Mouse (Mus musculus) ES-E14 (cell line): Measurements from ENCODE around the gene Gm21985. TPM values are rescaled to one million over a fixed set of nuclear protein-coding genes. Genes with fewer than 3 reads are reported as not detected.

Source experiments
- DNase-seq: peaks from one replicate; pipeline ENCODE4 v3.0.0-alpha.2; 2013; ENCODE audit warnings: low read depth, low spot score
- H3K27ac ChIP-seq: 2 replicates; pipeline ENCODE4 v1.5.1; 2012; ENCODE audit warnings: low read depth, mild to moderate bottlenecking, low read length, moderate library complexity, mixed read lengths; ENCODE audit not compliant: poor library complexity, insufficient read depth, severe bottlenecking
- H3K36me3 ChIP-seq: 2 replicates; pipeline ENCODE4 v1.6.1; 2012; ENCODE audit warnings: mild to moderate bottlenecking, low read length, moderate library complexity, mixed read lengths; ENCODE audit not compliant: control insufficient read depth, poor library complexity, insufficient read depth, severe bottlenecking
- H3K4me1 ChIP-seq, 2 experiments: fragments of 150-350 bp in 1 of 2; sonication (generic) in 1 of 2; 2 replicates each; pipeline ENCODE4 v1.6.1; 2012; ENCODE audit warnings: low read length in 2 of 2, mild to moderate bottlenecking in 1 of 2, mixed read lengths in 1 of 2; ENCODE audit not compliant: control insufficient read depth in 2 of 2, insufficient read depth in 2 of 2, poor library complexity in 1 of 2
- H3K4me3 ChIP-seq, 2 experiments: fragments of 150-350 bp in 1 of 2; sonication (generic) in 1 of 2; 2 replicates each; pipeline ENCODE4 v1.5.1; 2012; ENCODE audit warnings: low read length in 2 of 2, low read depth in 1 of 2, mild to moderate bottlenecking in 1 of 2, mixed read lengths in 1 of 2; ENCODE audit not compliant: insufficient read depth in 1 of 2, poor library complexity in 1 of 2, severe bottlenecking in 1 of 2
- H3K9ac ChIP-seq: 2 replicates; pipeline ENCODE4 v1.6.1; 2012; ENCODE audit warnings: low read depth, mild to moderate bottlenecking, low read length, mixed read lengths; ENCODE audit not compliant: poor library complexity, insufficient read depth, severe bottlenecking
- H3K9me3 ChIP-seq: fragments of 150-350 bp; sonication (generic); 2 replicates; pipeline ENCODE4 v1.6.1; 2012; ENCODE audit warnings: low read depth, mild to moderate bottlenecking, low read length; ENCODE audit not compliant: control insufficient read depth, insufficient read depth
- CHD2 ChIP-seq: IDR thresholded peaks from 2 replicates; pipeline ENCODE4 v1.6.1; 2014; ENCODE audit warnings: mild to moderate bottlenecking, low read depth, low read length, inconsistent platforms
- HCFC1 ChIP-seq: IDR thresholded peaks from 2 replicates; pipeline ENCODE4 v1.6.1; 2012; ENCODE audit warnings: low read length, inconsistent platforms, borderline replicate concordance; ENCODE audit not compliant: insufficient read depth
- MAFK ChIP-seq: IDR thresholded peaks from 2 replicates; pipeline ENCODE4 v1.6.1; 2014; ENCODE audit warnings: mild to moderate bottlenecking, low read depth, low read length, inconsistent platforms; ENCODE audit not compliant: insufficient read depth
- ZC3H11A ChIP-seq: IDR thresholded peaks from 2 replicates; pipeline ENCODE4 v1.6.1; 2012; ENCODE audit warnings: low read depth, mild to moderate bottlenecking, inconsistent platforms, low read length, borderline replicate concordance
- ZNF384 ChIP-seq: IDR thresholded peaks from 2 replicates; pipeline ENCODE4 v1.6.1; 2012; ENCODE audit warnings: low read depth, low read length, inconsistent platforms
- in situ Hi-C, 2 experiments: fragments of 600-800 bp; cut with MboI; formaldehyde crosslinking; loops; one replicate each; pipeline ENCODE4 v1.15.1; 2025; ENCODE audit warnings: low sequenced_read_pairs in 2 of 2, inconsistent platforms in 1 of 2; ENCODE audit not compliant: unreplicated experiment in 2 of 2
- total RNA-seq: library from RNA; depleted of rRNA; stranded (reverse); fragments of 300-350 nt; gene quantifications from 2 replicates; pipeline ENCODE4 v1.2.3, GENCODE M21; 2012

Gm21985 gene
- total RNA-seq, 1 experiment: 0.98 TPM

DNA sequence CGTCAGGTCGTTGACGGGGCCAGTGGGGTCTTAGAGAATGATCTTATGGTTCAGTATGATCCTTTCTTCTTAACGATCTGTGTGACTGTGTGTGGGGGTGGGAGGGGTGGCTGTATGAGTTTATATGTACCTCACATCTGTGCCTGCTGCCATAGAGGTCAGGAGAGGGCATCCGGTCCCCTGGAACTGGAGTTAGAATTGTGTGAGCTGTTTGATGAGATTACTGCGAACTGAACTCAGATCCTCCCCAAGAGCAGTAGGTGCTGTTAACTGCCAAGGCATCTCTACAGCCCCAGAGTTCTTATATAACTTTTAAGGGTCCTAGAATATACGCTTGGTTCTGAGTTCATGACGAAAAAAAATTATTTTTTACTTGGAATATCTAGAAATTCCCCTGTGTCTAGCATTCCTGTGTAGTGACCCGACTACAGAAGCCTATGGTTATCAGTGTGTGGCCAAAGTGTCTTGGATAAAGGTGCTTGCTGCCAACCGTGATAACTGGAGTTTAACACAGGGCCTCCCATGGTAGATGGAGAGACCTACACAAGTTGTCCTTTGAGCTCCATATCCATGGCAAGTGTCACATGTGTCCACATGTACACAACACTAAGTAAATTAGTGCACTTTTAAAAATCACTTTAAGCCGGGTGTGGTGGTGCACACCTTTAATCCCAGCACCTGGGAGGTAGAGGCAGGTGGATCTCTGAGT is 62.1 kb downstream of the Gm21985 start:
- Histone ChIP-seq H3K36me3 (no peaks in the 10 kb centered on the region), H3K9me3 (no peaks in the 10 kb centered on the region), H3K4me1 (no peaks in the 10 kb centered on the region), H3K4me3 (no peak overlapping the region), H3K27ac (no peak overlapping the region), H3K9ac (no peak overlapping the region)
- no peak for DNase-seq
- in situ Hi-C loops: no loop called here
- TF ChIP-seq ZNF384: no peak
- TF ChIP-seq CHD2: no peak
- TF ChIP-seq MAFK: no peak
- no peak for TF ChIP-seq HCFC1
- no peak for TF ChIP-seq ZC3H11A

DNA sequence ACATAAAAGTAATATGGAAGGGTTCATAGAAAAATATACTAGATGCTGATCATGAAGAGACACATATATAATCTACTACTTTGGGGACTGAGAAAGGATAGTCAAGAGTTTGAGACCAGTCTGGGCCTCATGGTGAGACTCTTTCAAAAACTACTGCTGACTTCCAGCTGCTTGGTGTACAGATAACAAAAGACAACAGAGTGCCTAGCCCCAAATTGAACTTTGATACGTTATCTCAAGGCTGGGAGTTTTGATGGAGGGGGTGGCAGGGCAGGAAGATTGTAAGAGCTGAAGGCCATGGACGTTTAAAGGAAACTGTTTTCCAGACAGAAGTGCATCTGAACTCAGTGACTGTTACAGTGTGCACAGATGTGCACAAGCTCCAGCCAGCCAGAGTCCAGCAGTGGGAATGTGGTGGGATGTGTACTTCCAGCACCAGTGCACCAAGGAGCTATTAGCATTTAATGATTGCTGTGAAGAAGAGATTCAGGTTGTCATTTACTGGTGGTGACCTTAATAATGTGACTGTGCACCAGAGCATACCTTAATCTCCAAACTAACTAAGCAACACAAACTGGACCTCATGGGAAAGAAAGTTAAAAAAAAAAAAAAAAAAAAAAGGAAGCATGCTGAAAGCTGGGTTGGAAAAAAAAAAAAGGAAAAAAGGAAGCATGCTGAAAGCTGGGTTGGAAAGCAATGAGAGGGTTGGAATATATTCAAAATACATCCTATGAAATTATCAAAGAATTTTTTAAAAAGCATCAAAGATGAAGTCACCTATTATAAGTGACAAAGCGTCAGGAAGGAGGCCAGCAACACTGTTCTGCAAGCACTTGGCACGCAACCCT is 66.2 kb downstream of the Gm21985 start:
- no peak for TF ChIP-seq CHD2
- TF ChIP-seq ZNF384: no peak
- TF ChIP-seq MAFK: no peak
- no peak for TF ChIP-seq ZC3H11A
- no peak for TF ChIP-seq HCFC1
- H3K27ac ChIP-seq: no peak overlapping the region
- H3K9ac ChIP-seq: no peak overlapping the region
- H3K9me3 ChIP-seq: no peaks in the 10 kb centered on the region
- H3K4me1 ChIP-seq: no peaks in the 10 kb centered on the region
- H3K36me3 ChIP-seq: 0 out of 2 replicates have a peak, but pooled peaks cover 4% of the 10 kb centered on the region
- in situ Hi-C loops: no loop called here
- no peak for DNase-seq
- no peak overlapping the region for H3K4me3 ChIP-seq

DNA sequence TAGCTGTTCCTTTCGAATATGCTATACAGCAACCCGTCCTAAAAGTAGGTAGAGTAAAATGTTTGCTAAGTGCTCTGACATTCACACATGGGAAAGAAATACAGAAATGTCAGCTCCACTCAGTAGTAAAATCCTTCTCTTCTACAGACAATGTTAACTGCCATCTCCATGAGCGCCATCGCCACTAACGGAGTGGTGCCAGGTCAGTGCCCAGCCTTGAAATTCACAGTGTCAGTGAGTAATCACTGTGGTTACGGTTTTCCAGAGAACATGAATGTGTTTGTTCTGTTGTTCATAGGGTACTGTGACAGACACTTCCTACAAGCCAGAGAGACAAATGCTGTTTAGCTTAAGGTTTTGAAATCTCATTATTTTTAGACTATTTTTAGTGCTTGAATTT is 71.1 kb downstream of the Gm21985 start:
- no peaks in the 10 kb centered on the region for H3K9me3 ChIP-seq
- in situ Hi-C loops: no loop called here
- H3K36me3 ChIP-seq: peaks cover 6% of the 10 kb centered on the region; the same call in 1 of the 2 replicates
- no peak overlapping the region for H3K9ac ChIP-seq
- H3K27ac ChIP-seq: no peak overlapping the region
- H3K4me3 ChIP-seq: no peak overlapping the region
- TF ChIP-seq CHD2 (no peak), HCFC1 (no peak), ZNF384 (no peak), MAFK (no peak), ZC3H11A (no peak)
- H3K4me1 ChIP-seq: no peaks in the 10 kb centered on the region
- DNase-seq: no peak

DNA sequence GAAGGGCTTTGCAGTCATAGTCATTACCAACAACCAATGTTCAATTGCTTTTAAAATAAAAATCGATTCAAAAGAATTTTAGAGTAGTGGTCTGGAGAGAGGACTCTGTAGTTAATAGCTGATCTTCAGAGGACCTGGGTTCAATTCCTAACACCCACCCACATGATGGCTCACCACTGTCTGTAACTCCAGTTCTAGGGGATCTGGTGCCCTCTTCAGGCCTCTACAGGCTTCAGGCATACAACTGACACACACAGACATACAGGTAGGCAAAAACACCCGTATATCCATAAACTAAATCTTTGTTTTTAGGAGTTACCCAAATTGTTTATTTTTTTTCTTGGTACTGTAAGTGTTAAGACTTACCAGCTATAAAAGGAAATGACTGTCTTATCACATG is 73.6 kb downstream of the Gm21985 start:
- TF ChIP-seq ZC3H11A: no peak
- H3K4me1 ChIP-seq: no peaks in the 10 kb centered on the region
- no peak overlapping the region for H3K4me3 ChIP-seq
- H3K27ac ChIP-seq: no peak overlapping the region
- no peaks in the 10 kb centered on the region for H3K9me3 ChIP-seq
- peaks cover 3% of the 10 kb centered on the region; the same call in 1 of the 2 replicates for H3K36me3 ChIP-seq
- no peak overlapping the region for H3K9ac ChIP-seq
- DNase-seq: no peak
- in situ Hi-C loops: no loop called here
